Mouse (Mus musculus): Measurements from ENCODE around the gene Gzmg. TPM values are rescaled to one million over a fixed set of nuclear protein-coding genes. Genes with fewer than 3 reads are reported as not detected.
"Not testable (repeated sequence)": the region's sequence is repeated elsewhere in the genome, so short reads cannot be mapped to it uniquely, and the experiment has no call there.

The Gzmg gene
- polyA plus RNA-seq (2014; fragmentation: Nextera tagmentation; extraction: Ambion mirVana), result not detected in 2 replicates

- ATAC-seq (replicated peaks; ENCODE audit: low FRiP score); H3K4me3 ChIP-seq (ENCODE audit: low read depth, low read length); H3K4me1 ChIP-seq (replicated peaks; ENCODE audit: control insufficient read depth, insufficient read depth, low read length); H3K4me2 ChIP-seq; H3K27me3 ChIP-seq (replicated peaks; ENCODE audit: control insufficient read depth, insufficient read depth, low read length); DNase-seq (ENCODE audit: low spot score); H3K36me3 ChIP-seq (ENCODE audit: control insufficient read depth, insufficient read depth, low read length); H3K9me3 ChIP-seq (ENCODE audit: control insufficient read depth, low read length); H3K9ac ChIP-seq (ENCODE audit: low read depth, low read length); H3K27ac ChIP-seq (ENCODE audit: low read depth, low read length): not testable (repeated sequence)
- 59% methylated on average over 2 of the region's 2 CpGs for WGBS
Measured at GRCm38 (mm10) chr14:56159479-56159878, at the start of gene Gzmg. Gene Gzmg (minus strand): TSS chr14:56159579.

GRCm38 (mm10) chr14:56205613-56206012, 46.2 kb upstream of the Gzmg start:
- H3K4me1 ChIP-seq (replicated peaks; ENCODE audit: control insufficient read depth, insufficient read depth, low read length), result no peaks in the 10 kb centered on the region
- H3K27ac ChIP-seq (ENCODE audit: low read depth, low read length), result no peak overlapping the region
- no peak overlapping the region for H3K9ac ChIP-seq (ENCODE audit: low read depth, low read length)
- no peak overlapping the region for H3K4me2 ChIP-seq
- H3K9me3 ChIP-seq (ENCODE audit: control insufficient read depth, low read length), result no peaks in the 10 kb centered on the region
- DNase-seq (ENCODE audit: low spot score) (no peak), ATAC-seq (replicated peaks; ENCODE audit: low FRiP score) (no peak)
- 83% methylated on average over 1 of the region's 1 CpGs for WGBS
- H3K36me3 ChIP-seq (ENCODE audit: control insufficient read depth, insufficient read depth, low read length), result no peaks in the 10 kb centered on the region
- no peaks in the 10 kb centered on the region for H3K27me3 ChIP-seq (replicated peaks; ENCODE audit: control insufficient read depth, insufficient read depth, low read length)
- no peak overlapping the region for H3K4me3 ChIP-seq (ENCODE audit: low read depth, low read length)

- H3K27me3 ChIP-seq (replicated peaks; ENCODE audit: control insufficient read depth, insufficient read depth, low read length); ATAC-seq (replicated peaks; ENCODE audit: low FRiP score); H3K4me1 ChIP-seq (replicated peaks; ENCODE audit: control insufficient read depth, insufficient read depth, low read length); H3K36me3 ChIP-seq (ENCODE audit: control insufficient read depth, insufficient read depth, low read length); H3K27ac ChIP-seq (ENCODE audit: low read depth, low read length); H3K9me3 ChIP-seq (ENCODE audit: control insufficient read depth, low read length); H3K4me2 ChIP-seq; H3K4me3 ChIP-seq (ENCODE audit: low read depth, low read length); H3K9ac ChIP-seq (ENCODE audit: low read depth, low read length): not testable (repeated sequence)
- 25% methylated on average over 5 of the region's 5 CpGs for WGBS
- DNase-seq (ENCODE audit: low spot score), result peak; percentile 39
Measured at GRCm38 (mm10) chr14:56205021-56205420, 45.6 kb upstream of the Gzmg start.

DNA sequence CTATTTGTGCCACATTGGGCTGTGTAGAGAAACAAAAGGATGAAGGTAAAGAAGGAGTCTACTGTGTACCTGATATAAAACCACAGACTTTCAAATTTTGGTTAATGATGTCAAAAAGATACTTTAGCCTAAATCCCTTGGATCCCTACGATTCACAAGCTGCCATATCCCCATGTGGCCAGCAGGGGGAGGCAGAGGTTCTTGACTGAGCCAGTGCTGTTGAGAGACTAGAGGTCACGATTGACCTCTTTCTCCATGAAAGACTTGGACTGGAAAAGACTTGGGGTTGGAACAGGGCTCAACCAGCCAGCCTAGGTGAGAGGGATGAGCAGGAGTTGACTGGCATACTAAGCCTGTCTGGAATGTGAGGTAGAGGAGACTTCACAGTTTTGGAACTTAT, 44.6 kb upstream of the Gzmg start:
- Histone ChIP-seq H3K9ac (ENCODE audit: low read depth, low read length) (no peak overlapping the region), H3K9me3 (ENCODE audit: control insufficient read depth, low read length) (no peaks in the 10 kb centered on the region), H3K27ac (ENCODE audit: low read depth, low read length) (no peak overlapping the region), H3K4me2 (no peak overlapping the region), H3K36me3 (ENCODE audit: control insufficient read depth, insufficient read depth, low read length) (no peaks in the 10 kb centered on the region), H3K27me3 (replicated peaks; ENCODE audit: control insufficient read depth, insufficient read depth, low read length) (no peaks in the 10 kb centered on the region), H3K4me1 (replicated peaks; ENCODE audit: control insufficient read depth, insufficient read depth, low read length) (no peaks in the 10 kb centered on the region), H3K4me3 (ENCODE audit: low read depth, low read length) (no peak overlapping the region)
- ATAC-seq (replicated peaks; ENCODE audit: low FRiP score) (no peak), DNase-seq (ENCODE audit: low spot score) (peak; percentile 41)
- WGBS, result 13% methylated on average over 2 of the region's 2 CpGs

GRCm38 (mm10) chr14:56186946-56187345, 27.6 kb upstream of the Gzmg start:
- no peaks in the 10 kb centered on the region for H3K4me1 ChIP-seq (replicated peaks; ENCODE audit: control insufficient read depth, insufficient read depth, low read length)
- no peak overlapping the region for H3K4me2 ChIP-seq
- no peak overlapping the region for H3K4me3 ChIP-seq (ENCODE audit: low read depth, low read length)
- H3K27me3 ChIP-seq (replicated peaks; ENCODE audit: control insufficient read depth, insufficient read depth, low read length), result no peaks in the 10 kb centered on the region
- 48% methylated on average over 6 of the region's 6 CpGs for WGBS
- H3K36me3 ChIP-seq (ENCODE audit: control insufficient read depth, insufficient read depth, low read length), result no peaks in the 10 kb centered on the region
- ATAC-seq (replicated peaks; ENCODE audit: low FRiP score) (no peak), DNase-seq (ENCODE audit: low spot score) (peak; percentile 20)
- H3K27ac ChIP-seq (ENCODE audit: low read depth, low read length), result no peak overlapping the region
- no peaks in the 10 kb centered on the region for H3K9me3 ChIP-seq (ENCODE audit: control insufficient read depth, low read length)
- no peak overlapping the region for H3K9ac ChIP-seq (ENCODE audit: low read depth, low read length)

DNA sequence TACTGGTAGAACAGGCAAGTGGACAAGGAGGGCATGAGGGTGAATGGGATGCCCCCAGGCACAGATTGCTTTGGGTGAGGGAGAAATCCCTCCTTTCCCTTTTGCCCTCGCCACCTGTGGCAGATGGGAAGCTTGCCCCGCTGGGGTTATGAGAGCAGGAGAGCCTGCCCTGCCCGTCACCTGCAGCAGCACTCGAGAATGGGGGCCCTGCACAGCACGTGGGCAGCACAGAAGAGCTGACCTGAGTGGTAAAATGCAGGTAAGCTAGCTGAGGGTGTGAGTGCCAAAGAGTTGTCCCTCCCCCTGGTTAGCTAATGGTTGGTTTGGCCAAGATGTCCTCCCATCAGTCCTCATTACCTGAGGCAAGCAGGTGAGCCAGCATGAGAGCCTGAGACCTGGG, 27.1 kb upstream of the Gzmg start:
- H3K27ac ChIP-seq (ENCODE audit: low read depth, low read length), result no peak overlapping the region
- 59% methylated on average over 5 of the region's 5 CpGs for WGBS
- ATAC-seq (replicated peaks; ENCODE audit: low FRiP score) (no peak), DNase-seq (ENCODE audit: low spot score) (peak; percentile 25)
- H3K9ac ChIP-seq (ENCODE audit: low read depth, low read length), result no peak overlapping the region
- no peak overlapping the region for H3K4me2 ChIP-seq
- H3K9me3 ChIP-seq (ENCODE audit: control insufficient read depth, low read length), result no peaks in the 10 kb centered on the region
- no peaks in the 10 kb centered on the region for H3K27me3 ChIP-seq (replicated peaks; ENCODE audit: control insufficient read depth, insufficient read depth, low read length)
- H3K4me1 ChIP-seq (replicated peaks; ENCODE audit: control insufficient read depth, insufficient read depth, low read length), result no peaks in the 10 kb centered on the region
- H3K4me3 ChIP-seq (ENCODE audit: low read depth, low read length), result no peak overlapping the region
- H3K36me3 ChIP-seq (ENCODE audit: control insufficient read depth, insufficient read depth, low read length), result no peaks in the 10 kb centered on the region

- WGBS, result 27% methylated on average over 8 of the region's 8 CpGs
- not testable (repeated sequence) for H3K36me3 ChIP-seq (ENCODE audit: control insufficient read depth, insufficient read depth, low read length); H3K4me2 ChIP-seq; H3K27ac ChIP-seq (ENCODE audit: low read depth, low read length); H3K4me1 ChIP-seq (replicated peaks; ENCODE audit: control insufficient read depth, insufficient read depth, low read length); H3K9ac ChIP-seq (ENCODE audit: low read depth, low read length); H3K9me3 ChIP-seq (ENCODE audit: control insufficient read depth, low read length); H3K27me3 ChIP-seq (replicated peaks; ENCODE audit: control insufficient read depth, insufficient read depth, low read length); ATAC-seq (replicated peaks; ENCODE audit: low FRiP score); H3K4me3 ChIP-seq (ENCODE audit: low read depth, low read length)
- DNase-seq (ENCODE audit: low spot score), result peak; percentile 41
Measured at GRCm38 (mm10) chr14:56177651-56178050, 18.3 kb upstream of the Gzmg start.

DNA sequence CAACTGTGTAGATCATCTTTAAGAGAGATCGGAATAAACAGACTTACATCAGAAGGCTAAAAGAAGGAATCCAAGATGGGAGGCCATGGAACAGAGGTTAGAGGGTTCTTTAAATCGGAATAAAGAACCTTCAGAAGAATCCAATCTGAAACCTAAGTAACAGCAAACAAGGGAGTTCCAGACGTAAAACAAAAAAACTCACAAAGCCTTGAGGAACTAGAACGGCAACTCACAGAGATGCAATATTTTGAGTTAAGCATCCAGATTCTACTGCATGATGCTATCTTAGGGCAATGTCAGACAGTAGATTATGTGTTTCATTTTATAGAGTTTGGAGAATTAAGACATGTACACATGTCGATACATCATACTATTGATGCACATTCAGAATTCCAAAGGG, 15.1 kb upstream of the Gzmg start, which contains the start of gene Gzmn:
Gzmn (minus strand) TSS at position 101 of the 400 bp plus-strand sequence.
- Histone ChIP-seq H3K4me3 (ENCODE audit: low read depth, low read length) (no peak within 1 kb of the TSS), H3K9ac (ENCODE audit: low read depth, low read length) (no peak within 1 kb of the TSS), H3K9me3 (ENCODE audit: control insufficient read depth, low read length) (no peaks in the 10 kb centered on the region)

DNA sequence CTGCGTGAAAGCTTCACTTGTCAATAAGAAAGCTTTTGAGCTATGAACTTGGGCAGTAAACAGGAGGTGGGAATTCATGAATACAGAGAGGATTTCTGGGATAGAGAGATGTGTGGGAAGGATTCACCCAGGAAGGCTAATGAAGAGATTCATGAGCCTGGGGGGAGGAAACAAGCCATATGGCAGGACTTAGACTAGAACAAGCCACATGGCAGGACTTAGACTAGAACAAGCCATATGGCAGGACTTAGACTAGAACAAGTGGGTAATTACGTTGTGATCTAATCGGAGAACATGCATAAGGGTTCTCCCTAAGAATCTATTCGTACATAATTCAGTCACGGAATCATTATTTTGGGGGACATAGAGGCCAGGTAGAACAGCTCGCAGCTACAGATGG, 14.0 kb upstream of the Gzmg start:
- no peak overlapping the region for H3K4me3 ChIP-seq (ENCODE audit: low read depth, low read length)
- ATAC-seq (replicated peaks; ENCODE audit: low FRiP score), result no peak
- no peaks in the 10 kb centered on the region for H3K9me3 ChIP-seq (ENCODE audit: control insufficient read depth, low read length)
- no peaks in the 10 kb centered on the region for H3K36me3 ChIP-seq (ENCODE audit: control insufficient read depth, insufficient read depth, low read length)
- H3K27me3 ChIP-seq (replicated peaks; ENCODE audit: control insufficient read depth, insufficient read depth, low read length), result no peaks in the 10 kb centered on the region
- H3K4me2 ChIP-seq, result no peak overlapping the region
- no peak for DNase-seq (ENCODE audit: low spot score)
- H3K9ac ChIP-seq (ENCODE audit: low read depth, low read length), result no peak overlapping the region
- 90% methylated on average over 6 of the region's 6 CpGs for WGBS
- no peak overlapping the region for H3K27ac ChIP-seq (ENCODE audit: low read depth, low read length)
- H3K4me1 ChIP-seq (replicated peaks; ENCODE audit: control insufficient read depth, insufficient read depth, low read length), result no peaks in the 10 kb centered on the region

More for the DNA sequence above, 15.1 kb upstream of the Gzmg start, which contains the start of gene Gzmn:
- no peaks in the 10 kb centered on the region for H3K27me3 ChIP-seq (replicated peaks; ENCODE audit: control insufficient read depth, insufficient read depth, low read length)
- H3K4me2 ChIP-seq, result no peak within 1 kb of the TSS
- 86% methylated on average over 5 of the region's 5 CpGs for WGBS
- H3K27ac ChIP-seq (ENCODE audit: low read depth, low read length), result no peak within 1 kb of the TSS
- H3K4me1 ChIP-seq (replicated peaks; ENCODE audit: control insufficient read depth, insufficient read depth, low read length), result no peaks in the 10 kb centered on the region
- DNase-seq (ENCODE audit: low spot score) (no peak), ATAC-seq (replicated peaks; ENCODE audit: low FRiP score) (no peak)
- no peaks in the 10 kb centered on the region for H3K36me3 ChIP-seq (ENCODE audit: control insufficient read depth, insufficient read depth, low read length)
